Mouse (Mus musculus): ENCODE data around the gene Ctnna3. TPM values are rescaled to one million over a fixed set of nuclear protein-coding genes. Genes with fewer than 3 reads are reported as not detected.
"Not testable (repeated sequence)": the region's sequence is repeated elsewhere in the genome, so short reads cannot be mapped to it uniquely, and the experiment has no call there.

The Ctnna3 gene
- polyA plus RNA-seq, 1 experiment from 2014 or later: 0.53 TPM

DNA sequence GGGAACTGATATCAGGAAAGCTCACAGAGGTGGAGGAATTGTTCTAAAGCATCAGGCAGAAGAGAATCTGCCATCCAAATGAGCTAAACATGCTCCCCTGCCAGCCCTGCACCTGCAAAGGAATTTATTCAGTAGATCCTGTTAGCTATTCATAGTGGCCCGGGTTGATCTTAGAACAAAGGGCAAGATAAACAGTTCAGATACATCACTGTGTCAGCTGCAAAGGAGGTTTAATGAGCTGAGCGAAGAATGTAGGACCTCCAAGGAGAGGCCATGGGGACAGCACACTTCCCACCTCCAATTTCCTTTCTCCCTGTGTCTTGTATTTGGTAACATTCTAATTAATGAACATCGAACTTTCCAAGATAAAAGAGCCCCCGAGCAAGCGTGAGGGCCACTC, 1206.9 kb downstream of the Ctnna3 start:
- Histone ChIP-seq H3K9ac (no peak overlapping the region), H3K4me2 (no peak overlapping the region), H3K36me3 (no peaks in the 10 kb centered on the region), H3K4me3 (replicated peaks) (no peak overlapping the region), H3K27ac (no peak overlapping the region), H3K4me1 (no peaks in the 10 kb centered on the region), H3K27me3 (no peaks in the 10 kb centered on the region), H3K9me3 (replicated peaks) (no peaks in the 10 kb centered on the region)
- ATAC-seq (replicated peaks; ENCODE audit: low FRiP score): no peak
- 52% methylated on average over 5 of the region's 5 CpGs for WGBS

DNA sequence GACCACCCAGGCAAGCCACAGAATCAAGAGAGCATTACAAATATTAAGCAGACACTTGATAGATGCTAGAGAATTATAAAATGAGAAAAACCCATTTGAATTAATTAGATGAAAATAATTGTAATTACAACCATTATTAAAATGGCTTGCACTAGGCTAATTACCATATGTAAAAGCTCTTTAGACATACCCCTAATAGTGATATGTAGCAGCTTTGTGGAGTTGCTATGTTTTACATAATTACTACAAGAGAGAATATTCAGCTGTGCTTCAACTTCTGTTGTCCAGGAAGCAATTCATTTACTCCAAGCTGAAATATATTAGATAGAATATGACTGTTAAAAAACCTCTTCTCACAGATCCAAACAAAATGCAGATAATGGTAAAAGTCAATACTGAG, 1209.2 kb downstream of the Ctnna3 start:
- no peak for ATAC-seq (replicated peaks; ENCODE audit: low FRiP score)
- H3K27ac ChIP-seq: no peak overlapping the region
- H3K9me3 ChIP-seq (replicated peaks): no peaks in the 10 kb centered on the region
- no peak overlapping the region for H3K9ac ChIP-seq
- H3K27me3 ChIP-seq: no peaks in the 10 kb centered on the region
- no peaks in the 10 kb centered on the region for H3K4me1 ChIP-seq
- no peak overlapping the region for H3K4me2 ChIP-seq
- H3K4me3 ChIP-seq (replicated peaks): no peak overlapping the region
- no peaks in the 10 kb centered on the region for H3K36me3 ChIP-seq

DNA sequence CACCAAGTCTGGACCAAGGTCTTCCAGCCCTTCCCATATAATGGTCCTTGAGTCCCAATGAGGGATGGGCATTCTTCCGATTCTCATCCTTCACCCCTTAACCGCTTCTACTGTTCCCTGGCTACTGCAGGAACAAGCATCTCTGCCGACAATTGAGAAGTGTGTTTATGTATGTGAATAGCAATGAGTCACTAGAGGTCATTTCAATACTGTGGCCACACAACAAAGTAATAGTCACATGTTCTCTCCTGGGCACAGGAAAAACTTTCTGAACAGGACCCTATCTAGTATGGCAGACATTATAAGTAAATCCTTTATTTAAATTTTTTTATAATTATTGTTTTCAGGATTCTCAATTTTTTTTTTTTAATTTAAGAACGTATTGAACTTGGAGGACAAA, 1211.2 kb downstream of the Ctnna3 start:
- ATAC-seq (replicated peaks; ENCODE audit: low FRiP score): no peak
- H3K27ac ChIP-seq: no peak overlapping the region
- no peaks in the 10 kb centered on the region for H3K4me1 ChIP-seq
- no peaks in the 10 kb centered on the region for H3K36me3 ChIP-seq
- H3K27me3 ChIP-seq: no peaks in the 10 kb centered on the region
- WGBS: 56% methylated on average over 4 of the region's 4 CpGs
- H3K9ac ChIP-seq: no peak overlapping the region
- H3K9me3 ChIP-seq (replicated peaks): no peaks in the 10 kb centered on the region
- H3K4me3 ChIP-seq (replicated peaks): no peak overlapping the region
- no peak overlapping the region for H3K4me2 ChIP-seq

DNA sequence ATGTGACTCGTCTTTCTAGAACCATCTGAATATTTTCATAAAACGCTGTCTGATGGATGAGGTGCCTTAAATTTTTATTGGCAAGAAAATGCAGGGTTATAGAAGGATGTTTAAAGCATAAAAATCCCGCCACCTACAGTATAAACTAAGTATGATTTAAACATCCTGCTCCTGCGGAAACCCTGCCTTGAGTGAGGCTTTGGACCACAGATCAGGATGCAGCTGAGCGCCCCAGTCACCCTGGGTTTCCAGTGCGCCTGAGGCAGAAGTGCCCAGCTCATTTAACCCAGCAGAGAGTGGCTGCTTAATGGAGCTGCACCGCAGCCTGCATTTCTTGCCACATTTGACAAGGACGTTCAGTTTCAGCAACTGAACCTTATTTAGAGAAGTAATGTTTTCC, 1211.7 kb downstream of the Ctnna3 start:
- 26% methylated on average over 8 of the region's 8 CpGs for WGBS
- ATAC-seq (replicated peaks; ENCODE audit: low FRiP score): peak; percentile 91
- H3K27ac ChIP-seq: no peak overlapping the region
- H3K9ac ChIP-seq: no peak overlapping the region
- H3K9me3 ChIP-seq (replicated peaks): no peaks in the 10 kb centered on the region
- no peaks in the 10 kb centered on the region for H3K4me1 ChIP-seq
- no peaks in the 10 kb centered on the region for H3K36me3 ChIP-seq
- H3K27me3 ChIP-seq: no peaks in the 10 kb centered on the region
- no peak overlapping the region for H3K4me2 ChIP-seq
- H3K4me3 ChIP-seq (replicated peaks): no peak overlapping the region

DNA sequence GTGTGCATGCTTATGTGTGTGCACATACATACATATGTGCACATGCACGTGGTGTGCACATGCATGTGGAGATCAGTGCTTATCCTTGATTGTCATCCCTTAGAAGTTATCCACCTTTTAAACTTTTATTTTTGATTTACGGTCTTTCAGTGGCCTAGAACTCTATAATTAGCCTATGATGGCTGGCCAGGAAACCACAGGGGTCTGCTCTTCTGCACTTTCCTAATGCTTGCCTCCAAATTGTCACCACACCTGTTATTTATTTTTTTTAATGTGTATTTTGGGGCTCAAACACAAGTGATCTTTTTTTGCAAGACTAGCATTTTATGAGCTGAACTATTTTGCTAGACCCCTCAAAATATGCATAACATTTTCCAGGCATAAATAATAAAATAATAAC, 1214.1 kb downstream of the Ctnna3 start:
- no peak overlapping the region for H3K4me3 ChIP-seq (replicated peaks)
- no peak for ATAC-seq (replicated peaks; ENCODE audit: low FRiP score)
- no peaks in the 10 kb centered on the region for H3K36me3 ChIP-seq
- H3K9ac ChIP-seq: no peak overlapping the region
- no peak overlapping the region for H3K27ac ChIP-seq
- 72% methylated on average over 2 of the region's 2 CpGs for WGBS
- H3K9me3 ChIP-seq (replicated peaks): no peaks in the 10 kb centered on the region
- no peaks in the 10 kb centered on the region for H3K4me1 ChIP-seq
- H3K27me3 ChIP-seq: no peaks in the 10 kb centered on the region
- no peak overlapping the region for H3K4me2 ChIP-seq

DNA sequence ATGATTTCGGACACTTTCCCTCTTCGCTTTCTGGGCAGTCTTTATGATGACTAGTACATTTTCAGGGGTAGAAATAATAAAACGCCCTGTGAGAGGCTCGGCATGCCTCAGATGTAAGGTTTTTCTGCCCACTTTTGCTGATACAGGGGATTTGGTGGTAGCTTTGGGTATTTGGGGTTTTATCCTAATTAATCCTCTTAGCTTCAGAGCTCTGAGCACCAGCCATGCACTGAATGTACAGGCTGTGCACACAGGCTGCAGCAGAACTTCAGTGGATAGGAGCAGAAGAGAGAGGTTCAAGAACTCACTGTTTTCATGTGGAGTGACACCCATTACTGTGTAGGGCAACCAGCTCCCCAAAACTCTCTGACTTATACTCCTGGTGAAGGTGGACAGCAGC, 1231.3 kb downstream of the Ctnna3 start:
- Histone ChIP-seq H3K4me1 (no peaks in the 10 kb centered on the region), H3K27ac (no peak overlapping the region), H3K9ac (no peak overlapping the region), H3K27me3 (no peaks in the 10 kb centered on the region), H3K4me3 (replicated peaks) (no peak overlapping the region), H3K36me3 (no peaks in the 10 kb centered on the region), H3K4me2 (no peak overlapping the region), H3K9me3 (replicated peaks) (no peaks in the 10 kb centered on the region)
- 86% methylated on average over 4 of the region's 4 CpGs for WGBS
- ATAC-seq (replicated peaks; ENCODE audit: low FRiP score): no peak

DNA sequence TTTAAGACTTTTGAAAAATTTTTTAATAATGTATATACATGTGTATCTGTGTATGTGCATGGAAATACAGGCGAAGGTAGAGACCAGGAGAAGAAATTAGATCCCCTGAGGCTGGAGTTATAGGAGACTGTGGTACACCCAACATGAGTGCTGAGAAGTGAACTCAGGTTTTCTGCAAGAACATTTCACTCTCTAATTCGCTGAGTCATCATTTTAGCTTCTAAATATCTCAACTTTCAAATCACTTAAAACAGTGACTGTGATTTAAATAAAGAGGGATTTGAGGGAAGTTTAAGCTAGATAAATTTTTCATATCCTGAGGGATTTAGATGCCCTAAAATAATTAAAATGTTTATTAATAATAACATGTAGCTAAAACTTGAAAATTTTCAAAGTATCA, 1241.6 kb downstream of the Ctnna3 start:
- ATAC-seq (replicated peaks; ENCODE audit: low FRiP score): no peak
- 67% methylated on average over 2 of the region's 2 CpGs for WGBS
- no peaks in the 10 kb centered on the region for H3K4me1 ChIP-seq
- no peak overlapping the region for H3K27ac ChIP-seq
- no peaks in the 10 kb centered on the region for H3K27me3 ChIP-seq
- no peak overlapping the region for H3K9ac ChIP-seq
- H3K4me2 ChIP-seq: no peak overlapping the region
- H3K4me3 ChIP-seq (replicated peaks): no peak overlapping the region
- no peaks in the 10 kb centered on the region for H3K9me3 ChIP-seq (replicated peaks)
- H3K36me3 ChIP-seq: no peaks in the 10 kb centered on the region

DNA sequence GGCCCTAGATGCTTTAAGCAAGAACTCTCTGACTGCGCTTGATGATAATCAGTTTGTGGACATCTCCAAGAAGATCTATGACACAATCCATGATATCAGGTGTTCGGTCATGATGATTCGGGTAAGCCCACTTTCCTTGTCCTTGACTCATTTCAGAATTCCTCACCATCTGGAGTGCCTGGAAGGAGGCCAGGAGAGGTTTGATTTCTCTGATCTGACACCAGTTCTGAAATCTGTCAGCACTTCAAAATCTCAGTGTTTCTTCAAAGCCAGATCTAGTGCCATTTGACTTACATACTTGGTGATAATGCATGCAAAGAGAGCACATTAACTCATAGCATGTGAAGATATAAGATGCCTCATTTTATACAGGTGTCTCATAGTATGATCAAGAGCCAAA, 1245.9 kb downstream of the Ctnna3 start:
- no peaks in the 10 kb centered on the region for H3K9me3 ChIP-seq (replicated peaks)
- no peaks in the 10 kb centered on the region for H3K4me1 ChIP-seq
- no peak overlapping the region for H3K9ac ChIP-seq
- no peaks in the 10 kb centered on the region for H3K27me3 ChIP-seq
- 93% methylated on average over 3 of the region's 3 CpGs for WGBS
- H3K27ac ChIP-seq: no peak overlapping the region
- no peak for ATAC-seq (replicated peaks; ENCODE audit: low FRiP score)
- H3K36me3 ChIP-seq: no peaks in the 10 kb centered on the region
- no peak overlapping the region for H3K4me2 ChIP-seq
- H3K4me3 ChIP-seq (replicated peaks): no peak overlapping the region

DNA sequence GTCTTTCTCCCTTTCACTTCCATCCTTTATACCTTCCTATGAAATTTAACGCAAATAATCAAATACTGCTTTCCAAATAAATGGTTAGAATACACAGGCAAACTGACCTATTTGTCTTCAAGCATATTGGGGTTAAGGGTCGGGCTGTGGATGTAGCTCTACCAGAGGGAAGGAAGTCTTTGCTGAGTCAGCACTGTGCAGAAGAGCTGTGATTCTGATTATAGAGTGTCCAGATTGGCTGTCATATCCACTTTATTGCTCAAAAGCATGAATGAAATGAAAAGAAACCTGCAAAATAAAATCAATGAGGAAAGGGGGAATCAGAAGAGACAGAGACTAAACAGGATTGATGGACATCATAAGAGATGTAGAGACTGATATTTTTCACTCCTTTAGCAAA, 1280.1 kb downstream of the Ctnna3 start:
- no peak overlapping the region for H3K9ac ChIP-seq
- no peaks in the 10 kb centered on the region for H3K27me3 ChIP-seq
- H3K4me2 ChIP-seq: no peak overlapping the region
- no peak for ATAC-seq (replicated peaks; ENCODE audit: low FRiP score)
- no peaks in the 10 kb centered on the region for H3K4me1 ChIP-seq
- no peaks in the 10 kb centered on the region for H3K9me3 ChIP-seq (replicated peaks)
- no peak overlapping the region for H3K4me3 ChIP-seq (replicated peaks)
- H3K27ac ChIP-seq: no peak overlapping the region
- WGBS: 76% methylated on average over 2 of the region's 2 CpGs
- no peaks in the 10 kb centered on the region for H3K36me3 ChIP-seq

DNA sequence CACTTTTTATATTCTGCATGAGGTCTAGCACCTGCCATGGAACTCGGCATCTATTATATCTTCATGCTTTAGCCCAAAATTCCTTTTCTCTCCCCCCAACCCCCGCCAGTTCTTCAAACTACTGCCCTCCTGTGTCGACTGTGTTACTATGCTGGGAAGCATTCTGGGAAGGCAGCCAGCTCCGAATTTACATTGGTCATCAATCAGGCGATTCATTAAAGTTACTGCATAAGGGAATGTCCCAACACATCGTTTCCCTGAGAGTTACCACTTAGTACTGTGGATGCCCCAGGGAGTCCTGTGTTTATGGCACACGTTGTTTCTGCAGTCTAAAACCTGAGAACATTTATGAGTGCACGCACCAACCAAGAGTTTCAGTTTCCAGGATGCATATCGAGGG, 1288.1 kb downstream of the Ctnna3 start:
- ATAC-seq (replicated peaks; ENCODE audit: low FRiP score): no peak
- no peaks in the 10 kb centered on the region for H3K27me3 ChIP-seq
- 58% methylated on average over 9 of the region's 9 CpGs for WGBS
- H3K4me1 ChIP-seq: no peaks in the 10 kb centered on the region
- no peaks in the 10 kb centered on the region for H3K36me3 ChIP-seq
- H3K27ac ChIP-seq: no peak overlapping the region
- no peak overlapping the region for H3K9ac ChIP-seq
- H3K4me3 ChIP-seq (replicated peaks): no peak overlapping the region
- no peaks in the 10 kb centered on the region for H3K9me3 ChIP-seq (replicated peaks)
- H3K4me2 ChIP-seq: no peak overlapping the region

DNA sequence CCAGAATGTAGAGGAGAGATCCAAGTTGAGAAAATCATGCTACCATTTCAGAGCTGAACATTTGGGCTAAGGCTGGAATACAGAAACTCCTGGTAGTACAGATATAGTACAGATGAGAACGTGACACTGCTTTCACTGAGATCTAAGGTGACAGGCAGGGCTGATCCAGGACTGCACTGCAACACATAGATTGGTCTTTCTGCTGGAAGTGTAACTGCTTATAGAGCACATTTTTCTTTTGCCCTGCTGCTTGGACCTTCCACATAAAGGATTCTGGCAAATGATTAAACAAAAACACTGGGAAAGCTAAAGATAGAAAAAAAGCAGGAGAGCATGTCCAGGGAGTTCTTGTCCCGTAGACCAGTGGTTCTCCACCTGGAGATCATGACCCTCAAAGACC, 1305.8 kb downstream of the Ctnna3 start:
- Histone ChIP-seq H3K9me3 (replicated peaks) (no peaks in the 10 kb centered on the region), H3K9ac (no peak overlapping the region), H3K4me2 (no peak overlapping the region), H3K36me3 (no peaks in the 10 kb centered on the region), H3K27ac (no peak overlapping the region), H3K4me3 (replicated peaks) (no peak overlapping the region), H3K4me1 (no peaks in the 10 kb centered on the region), H3K27me3 (no peaks in the 10 kb centered on the region)
- WGBS: 47% methylated on average over 2 of the region's 2 CpGs
- ATAC-seq (replicated peaks; ENCODE audit: low FRiP score): peak; percentile 58

DNA sequence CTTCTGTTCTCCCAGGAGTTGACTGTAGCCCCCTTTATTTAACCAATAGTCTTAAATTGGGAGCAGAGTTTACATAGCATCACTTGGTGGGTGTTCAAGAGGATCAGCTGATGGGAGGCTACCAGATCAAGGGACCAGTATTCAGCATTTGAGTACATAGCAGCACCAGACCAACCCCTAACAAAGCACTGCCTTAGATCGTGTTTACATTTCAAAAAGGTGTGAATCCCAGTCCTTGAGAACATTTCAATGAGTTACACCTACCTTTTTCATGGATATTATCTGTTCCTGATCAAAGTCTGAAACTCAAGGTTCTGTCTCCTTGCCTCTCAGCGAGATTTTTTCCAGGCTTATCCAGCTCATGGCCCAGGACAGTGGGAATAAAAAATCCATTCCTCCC, 1306.7 kb downstream of the Ctnna3 start:
- ATAC-seq (replicated peaks; ENCODE audit: low FRiP score): no peak

DNA sequence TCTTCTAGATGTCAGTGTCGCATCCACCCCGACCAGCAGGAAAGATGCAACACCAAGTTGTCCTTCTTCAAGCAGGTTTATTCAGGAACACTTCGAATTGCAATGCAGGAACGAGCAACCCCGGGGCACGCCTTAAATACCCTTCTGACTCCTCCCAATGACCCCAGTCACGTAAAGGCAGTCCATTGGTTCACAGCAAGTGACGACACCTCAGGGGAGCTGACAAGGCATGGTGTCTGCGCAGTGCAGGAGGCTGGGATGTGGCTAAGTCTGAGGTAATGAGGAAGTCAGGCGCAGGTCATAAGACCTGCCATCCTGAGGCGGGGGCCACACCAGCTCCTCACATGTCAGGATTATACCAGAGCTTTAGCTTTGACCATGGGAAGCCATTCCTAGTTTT, 1311.8 kb downstream of the Ctnna3 start:
- H3K4me1 ChIP-seq; H3K9me3 ChIP-seq (replicated peaks); ATAC-seq (replicated peaks; ENCODE audit: low FRiP score); H3K4me3 ChIP-seq (replicated peaks); H3K9ac ChIP-seq; H3K27me3 ChIP-seq; H3K27ac ChIP-seq; H3K4me2 ChIP-seq; H3K36me3 ChIP-seq: not testable (repeated sequence)
- 88% methylated on average over 11 of the region's 11 CpGs for WGBS

More for the DNA sequence above, 1306.7 kb downstream of the Ctnna3 start:
- Histone ChIP-seq H3K27ac (no peak overlapping the region), H3K36me3 (no peaks in the 10 kb centered on the region), H3K4me2 (no peak overlapping the region), H3K9me3 (replicated peaks) (no peaks in the 10 kb centered on the region), H3K27me3 (no peaks in the 10 kb centered on the region), H3K4me1 (no peaks in the 10 kb centered on the region), H3K4me3 (replicated peaks) (no peak overlapping the region), H3K9ac (no peak overlapping the region)
- 24% methylated on average over 2 of the region's 2 CpGs for WGBS

Measured in kidney, embryonic 15.5 days (tissue).